Mouse (Mus musculus) small intestine, adult 2 months (tissue): ENCODE results near the gene Myzap. TPM values are rescaled to one million over a fixed set of nuclear protein-coding genes. Genes with fewer than 3 reads are reported as not detected.

ENCODE experiments used
- H3K27ac ChIP-seq: fragments of 200-500 bp; 2 replicates; pipeline ENCODE4 v1.5.1; 2012; ENCODE audit warnings: low read depth, low read length, control low read depth, inconsistent platforms; ENCODE audit not compliant: insufficient read depth
- H3K27me3 ChIP-seq: fragments of 200-500 bp; 2 replicates; pipeline ENCODE4 v1.6.1; 2012; ENCODE audit warnings: mild to moderate bottlenecking, moderate library complexity, low read length, inconsistent platforms; ENCODE audit not compliant: control insufficient read depth, insufficient read depth
- H3K36me3 ChIP-seq: fragments of 200-500 bp; 2 replicates; pipeline ENCODE4 v1.6.1; 2012; ENCODE audit warnings: mild to moderate bottlenecking, low read length, control low read depth, inconsistent platforms; ENCODE audit not compliant: control insufficient read depth, insufficient read depth
- H3K4me1 ChIP-seq: fragments of 200-500 bp; 2 replicates; pipeline ENCODE4 v1.6.1; 2012; ENCODE audit warnings: low read length, inconsistent platforms, mixed read lengths; ENCODE audit not compliant: control insufficient read depth, insufficient read depth, insufficient read length
- H3K4me3 ChIP-seq: fragments of 200-500 bp; 2 replicates; pipeline ENCODE4 v1.5.1; 2012; ENCODE audit warnings: low read depth, mild to moderate bottlenecking, control low read depth, inconsistent platforms, low read length, moderate library complexity
- CTCF ChIP-seq: fragments of 200-500 bp; IDR thresholded peaks from 2 replicates; pipeline ENCODE4 v1.5.1; 2012; ENCODE audit warnings: low read depth, mild to moderate bottlenecking, control low read depth, inconsistent platforms, low read length, moderate library complexity, mixed read lengths; ENCODE audit not compliant: insufficient replicate concordance, insufficient read length; ENCODE audit errors: extremely low read depth
- POLR2A ChIP-seq: fragments of 200-500 bp; IDR thresholded peaks from 2 replicates; pipeline ENCODE4 v1.6.1; 2012; ENCODE audit warnings: low read depth, mild to moderate bottlenecking, control low read depth, inconsistent platforms, low read length, moderate library complexity
- WGBS: fragments of 180-500 bp; shearing (Covaris S2); methylation state at CpG from one replicate; pipeline ENCODE4 v1.1.7; 2018; 5-methylcytosine and 5-hydroxymethylcytosine counted together
- polyA plus RNA-seq: library from polyadenylated mRNA; depleted of rRNA; stranded (reverse); fragments of >200 nt; gene quantifications from 2 replicates; pipeline ENCODE4 v1.2.3, GENCODE M21; 2012

Gene Myzap
- polyA plus RNA-seq, 1 experiment = 14.2 TPM

- TF ChIP-seq POLR2A (no peak), CTCF (no peak)
- Histone ChIP-seq H3K36me3 (peaks cover 3% of the 10 kb centered on the region), H3K27ac (peak overlapping the region; percentile 97), H3K4me3 (no peak overlapping the region), H3K4me1 (peaks cover 43% of the 10 kb centered on the region), H3K27me3 (no peaks in the 10 kb centered on the region)
- 13% methylated on average over 3 of the region's 3 CpGs for WGBS
Measured at GRCm38 (mm10) chr9:71586408-71586807, 5.8 kb downstream of the Myzap start.

GRCm38 (mm10) chr9:71582771-71583170 is 9.4 kb downstream of the Myzap start:
- Histone ChIP-seq H3K27ac (no peak overlapping the region), H3K4me3 (no peak overlapping the region), H3K36me3 (peaks cover 19% of the 10 kb centered on the region), H3K27me3 (no peaks in the 10 kb centered on the region), H3K4me1 (peaks cover 30% of the 10 kb centered on the region)
- 88% methylated on average over 1 of the region's 1 CpGs for WGBS
- TF ChIP-seq POLR2A (no peak), CTCF (no peak)

GRCm38 (mm10) chr9:71578896-71579564 is 13.1 kb downstream of the Myzap start:
- Histone ChIP-seq H3K4me3 (no peak overlapping the region), H3K4me1 (peaks cover 18% of the 10 kb centered on the region), H3K27ac (no peak overlapping the region; the same call in 1 of the 2 replicates), H3K27me3 (no peaks in the 10 kb centered on the region), H3K36me3 (peaks cover 25% of the 10 kb centered on the region)
- WGBS = 23% methylated on average over 7 of the region's 7 CpGs
- TF ChIP-seq CTCF = no peak
- no peak for TF ChIP-seq POLR2A

- WGBS = 84% methylated on average over 3 of the region's 3 CpGs
- TF ChIP-seq POLR2A (no peak), CTCF (no peak)
- H3K4me3 ChIP-seq = no peak overlapping the region
- peaks cover 21% of the 10 kb centered on the region for H3K36me3 ChIP-seq
- H3K27me3 ChIP-seq = no peaks in the 10 kb centered on the region
- H3K4me1 ChIP-seq = peaks cover 25% of the 10 kb centered on the region
- peak overlapping the region; percentile 42 for H3K27ac ChIP-seq
Measured at GRCm38 (mm10) chr9:71574440-71574839, 17.7 kb downstream of the Myzap start.

GRCm38 (mm10) chr9:71573771-71574340 is 18.3 kb downstream of the Myzap start:
- no peak overlapping the region for H3K4me3 ChIP-seq
- peaks cover 15% of the 10 kb centered on the region for H3K36me3 ChIP-seq
- TF ChIP-seq CTCF (no peak), POLR2A (no peak)
- H3K27ac ChIP-seq = peak overlapping the region; percentile 75
- 51% methylated on average over 6 of the region's 6 CpGs for WGBS
- peaks cover 23% of the 10 kb centered on the region for H3K4me1 ChIP-seq
- H3K27me3 ChIP-seq = no peaks in the 10 kb centered on the region

- TF ChIP-seq POLR2A (no peak), CTCF (no peak)
- Histone ChIP-seq H3K4me1 (peaks cover 28% of the 10 kb centered on the region), H3K36me3 (peaks cover 2% of the 10 kb centered on the region; the same call in 1 of the 2 replicates), H3K27me3 (no peaks in the 10 kb centered on the region), H3K4me3 (no peak overlapping the region), H3K27ac (peak overlapping the region; percentile 75)
- WGBS = 23% methylated on average over 7 of the region's 7 CpGs
Measured at GRCm38 (mm10) chr9:71571150-71571633, 21.0 kb downstream of the Myzap start.

- no peak for TF ChIP-seq POLR2A
- H3K27ac ChIP-seq = no peak overlapping the region
Measured at GRCm38 (mm10) chr9:71570170-71570569, 22.0 kb downstream of the Myzap start.

GRCm38 (mm10) chr9:71568323-71568942 is 23.7 kb downstream of the Myzap start:
- Histone ChIP-seq H3K27ac (peak overlapping the region; percentile 9; the same call in 1 of the 2 replicates), H3K4me1 (peaks cover 16% of the 10 kb centered on the region; the same call in 1 of the 2 replicates), H3K4me3 (no peak overlapping the region), H3K36me3 (peaks cover 10% of the 10 kb centered on the region), H3K27me3 (no peaks in the 10 kb centered on the region)
- 30% methylated on average over 5 of the region's 5 CpGs for WGBS
- no peak for TF ChIP-seq POLR2A
- no peak for TF ChIP-seq CTCF

More at GRCm38 (mm10) chr9:71570170-71570569, 22.0 kb downstream of the Myzap start:
- no peak overlapping the region for H3K4me3 ChIP-seq
- 62% methylated on average over 7 of the region's 7 CpGs for WGBS
- peaks cover 3% of the 10 kb centered on the region for H3K36me3 ChIP-seq
- peaks cover 21% of the 10 kb centered on the region; the same call in 1 of the 2 replicates for H3K4me1 ChIP-seq
- H3K27me3 ChIP-seq = no peaks in the 10 kb centered on the region
